Mouse (Mus musculus) hindbrain, embryonic 16.5 days (tissue): ENCODE data around the gene Cltc. TPM values are rescaled to one million over a fixed set of nuclear protein-coding genes. Genes with fewer than 3 reads are reported as not detected.
"Not testable (repeated sequence)": the region's sequence is repeated elsewhere in the genome, so short reads cannot be mapped to it uniquely, and the experiment has no call there.

Experiments used
- ATAC-seq: fragments of 200-750 bp; cut with Nextera tagmentation; 2 replicates; pipeline ENCODE4 v1.8.0; 2017; ENCODE audit warnings: moderate TSS enrichment, moderate library complexity
- H3K27ac ChIP-seq: fragments of 300-500 bp; sonication (generic); 2 replicates; pipeline ENCODE4 v1.5.1; 2014; ENCODE audit warnings: low read depth, mild to moderate bottlenecking, control low read depth, low read length, moderate library complexity
- H3K27me3 ChIP-seq: fragments of 300-500 bp; sonication (generic); replicated peaks from 2 replicates; pipeline ENCODE4 v1.6.1; 2014; ENCODE audit warnings: low read length; ENCODE audit not compliant: control insufficient read depth, insufficient read depth
- H3K36me3 ChIP-seq: fragments of 300-500 bp; sonication (generic); 2 replicates; pipeline ENCODE4 v1.6.1; 2014; ENCODE audit warnings: mild to moderate bottlenecking, low read length, moderate library complexity, mixed read lengths; ENCODE audit not compliant: control insufficient read depth, insufficient read depth
- H3K4me1 ChIP-seq: fragments of 300-500 bp; sonication (generic); 2 replicates; pipeline ENCODE4 v1.6.1; 2014; ENCODE audit warnings: low read depth, low read length; ENCODE audit not compliant: control insufficient read depth, insufficient read depth
- H3K4me2 ChIP-seq: fragments of 300-500 bp; sonication (generic); 2 replicates; pipeline ENCODE4 v1.6.1; 2014; ENCODE audit warnings: mild to moderate bottlenecking, low read length, control low read depth, moderate library complexity
- H3K4me3 ChIP-seq: fragments of 300-500 bp; sonication (generic); 2 replicates; pipeline ENCODE4 v1.5.1; 2014; ENCODE audit warnings: mild to moderate bottlenecking, low read length, control low read depth, moderate library complexity
- H3K9ac ChIP-seq: fragments of 300-500 bp; sonication (generic); 2 replicates; pipeline ENCODE4 v1.6.1; 2014; ENCODE audit warnings: low read depth, mild to moderate bottlenecking, control low read depth, low read length, moderate library complexity
- H3K9me3 ChIP-seq: fragments of 300-500 bp; sonication (generic); 2 replicates; pipeline ENCODE4 v1.6.1; 2014; ENCODE audit warnings: mild to moderate bottlenecking, low read length, moderate library complexity; ENCODE audit not compliant: control insufficient read depth
- WGBS: fragments of 180-500 bp; shearing (Covaris S2); extraction: QIAGEN DNeasy Blood & Tissue Kit; methylation state at CpG from one replicate; pipeline ENCODE4 v1.1.7; 2014; 5-methylcytosine and 5-hydroxymethylcytosine counted together
- polyA plus RNA-seq: library from polyadenylated mRNA; unstranded; fragments of >200 nt; fragmentation: Nextera tagmentation; extraction: Ambion mirVana; gene quantifications from 2 replicates; pipeline ENCODE4 v1.2.1, GENCODE M21; 2015

Gene Cltc
- 146 and 188 TPM in 2 replicates for polyA plus RNA-seq

DNA sequence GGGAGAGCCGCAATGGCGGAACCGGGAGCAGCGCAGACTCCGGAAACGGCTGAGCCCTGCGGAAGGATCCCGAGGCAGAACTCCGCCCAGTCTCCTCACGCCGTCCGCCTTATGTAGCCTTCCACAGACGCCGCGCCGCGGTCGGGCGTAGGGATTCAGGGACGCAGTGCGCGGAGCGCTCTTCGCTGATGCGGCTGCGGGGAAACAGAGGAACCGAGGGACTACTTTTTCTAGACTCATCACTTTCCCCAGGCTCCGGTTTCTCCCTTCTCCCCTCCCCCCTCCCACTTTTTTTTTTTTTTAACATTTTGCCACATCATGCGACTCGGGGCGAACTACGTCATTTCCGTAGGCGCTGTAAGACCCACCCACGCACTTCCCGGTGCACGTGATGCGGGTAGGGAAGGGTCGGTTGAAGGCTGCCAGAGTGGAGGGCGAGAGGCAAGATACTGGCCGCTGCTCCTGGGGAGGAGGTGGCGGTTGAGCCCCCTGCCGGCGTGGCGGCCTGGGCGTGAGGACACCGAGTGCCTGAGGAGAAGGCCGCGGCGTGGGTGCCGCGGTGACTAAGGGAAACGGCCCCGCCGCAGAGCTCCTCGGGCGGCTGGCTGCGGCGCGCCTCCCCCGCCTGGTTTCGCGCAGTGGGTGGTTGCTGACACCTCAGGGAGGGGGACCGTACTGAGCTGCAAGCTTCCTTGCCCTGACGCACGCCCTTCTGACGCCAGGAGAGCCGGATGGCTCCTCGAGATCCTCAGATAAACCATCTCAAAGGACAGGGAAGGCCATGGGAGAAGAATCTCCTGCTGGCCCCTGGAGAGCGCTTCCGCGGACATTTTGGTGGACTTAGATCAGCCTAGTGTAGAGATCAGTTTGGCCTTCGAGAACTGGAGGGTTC is at the start of gene Cltc:
Gene Cltc (minus strand): TSS at position 86 of the 892 bp plus-strand sequence.
- H3K36me3 ChIP-seq, result no peaks in the 10 kb centered on the region
- peak within 1 kb of the TSS; percentile 72 for H3K4me3 ChIP-seq
- no peaks in the 10 kb centered on the region for H3K9me3 ChIP-seq
- H3K4me2 ChIP-seq, result peak within 1 kb of the TSS; percentile 98
- under 1% methylated on average over 73 of the region's 73 CpGs for WGBS
- H3K4me1 ChIP-seq, result peaks cover 23% of the 10 kb centered on the region
- peak; percentile 96 for ATAC-seq
- H3K27me3 ChIP-seq, result no peaks in the 10 kb centered on the region
- H3K27ac ChIP-seq, result peak within 1 kb of the TSS; percentile 97
- H3K9ac ChIP-seq, result peak within 1 kb of the TSS; percentile 84

DNA sequence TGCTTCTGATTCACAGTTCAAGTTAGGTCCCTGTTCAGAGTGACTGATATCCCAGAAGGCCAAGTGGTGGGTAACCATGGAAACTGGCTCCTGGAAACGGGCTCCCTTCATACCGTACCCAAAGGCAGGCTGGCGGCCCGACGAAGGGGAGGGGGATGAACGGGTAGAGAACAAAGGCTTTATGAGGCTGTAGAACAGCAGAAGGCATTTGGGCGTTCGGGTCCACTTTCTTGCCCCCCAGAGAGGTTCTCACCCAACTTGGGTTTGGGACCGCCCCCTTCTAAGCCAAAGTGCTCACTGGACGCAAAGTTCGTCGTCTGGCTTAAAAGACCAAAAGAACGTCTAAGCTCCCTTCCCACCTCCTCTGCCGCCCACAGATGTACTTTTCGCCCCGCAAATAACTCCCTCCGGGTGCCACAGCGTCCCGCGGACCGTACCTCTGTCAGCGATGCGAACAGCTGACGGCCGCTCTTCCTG is 49.7 kb upstream of the Cltc start:
- peaks cover 6% of the 10 kb centered on the region for H3K4me1 ChIP-seq
- no peaks in the 10 kb centered on the region for H3K27me3 ChIP-seq
- peaks cover 6% of the 10 kb centered on the region for H3K36me3 ChIP-seq
- ATAC-seq, result peak; percentile 85
- H3K27ac ChIP-seq, result peak overlapping the region; percentile 79
- H3K4me3 ChIP-seq, result peak overlapping the region; percentile 89
- peak overlapping the region; percentile 72 for H3K9ac ChIP-seq
- no peaks in the 10 kb centered on the region for H3K9me3 ChIP-seq
- under 1% methylated on average over 25 of the region's 25 CpGs for WGBS
- H3K4me2 ChIP-seq, result peak overlapping the region; percentile 87

- Histone ChIP-seq H3K4me1 (no peaks in the 10 kb centered on the region), H3K36me3 (peaks cover 12% of the 10 kb centered on the region; the same call in 1 of the 2 replicates), H3K27me3 (no peaks in the 10 kb centered on the region), H3K27ac (no peak overlapping the region), H3K9ac (no peak overlapping the region), H3K9me3 (no peaks in the 10 kb centered on the region), H3K4me2 (no peak overlapping the region), H3K4me3 (no peak overlapping the region)
- no peak for ATAC-seq
- 90% methylated on average over 1 of the region's 1 CpGs for WGBS
Observed at GRCm38 (mm10) chr11:86794161-86794560, 36.8 kb upstream of the Cltc start.

GRCm38 (mm10) chr11:86787436-86787835 is 30.1 kb upstream of the Cltc start:
- not testable (repeated sequence) for H3K4me1 ChIP-seq, H3K9ac ChIP-seq, H3K4me2 ChIP-seq, H3K4me3 ChIP-seq, ATAC-seq, H3K9me3 ChIP-seq, H3K27me3 ChIP-seq, H3K27ac ChIP-seq
- peaks cover 22% of the 10 kb centered on the region for H3K36me3 ChIP-seq
- 96% methylated on average over 5 of the region's 5 CpGs for WGBS

GRCm38 (mm10) chr11:86785767-86786166 is 28.4 kb upstream of the Cltc start:
- no peak overlapping the region for H3K4me3 ChIP-seq
- WGBS, result 89% methylated on average over 2 of the region's 2 CpGs
- H3K4me1 ChIP-seq, result no peaks in the 10 kb centered on the region
- H3K36me3 ChIP-seq, result peaks cover 24% of the 10 kb centered on the region
- H3K27me3 ChIP-seq, result no peaks in the 10 kb centered on the region
- H3K27ac ChIP-seq, result no peak overlapping the region
- no peak overlapping the region for H3K9ac ChIP-seq
- H3K4me2 ChIP-seq, result no peak overlapping the region
- ATAC-seq, result no peak
- H3K9me3 ChIP-seq, result no peaks in the 10 kb centered on the region

DNA sequence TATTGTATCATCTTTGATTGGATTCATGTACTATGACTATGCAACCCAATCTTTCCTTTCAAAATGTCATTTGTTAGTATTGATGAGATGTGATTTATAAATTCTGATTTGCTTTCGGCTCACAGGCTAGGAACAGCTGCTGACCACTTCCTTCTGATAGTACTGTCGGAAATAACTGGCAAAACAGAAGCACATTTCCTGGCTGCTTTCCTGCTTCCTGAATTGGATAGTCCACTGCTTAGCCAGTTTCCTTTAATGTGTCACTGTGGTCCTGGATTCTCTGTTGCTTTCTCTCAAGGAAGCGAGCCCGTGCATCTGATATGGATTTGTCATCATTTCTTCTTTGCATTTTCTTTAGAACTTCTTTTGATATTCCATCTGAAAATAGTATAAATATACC is 12.5 kb upstream of the Cltc start:
- Histone ChIP-seq H3K4me1 (no peaks in the 10 kb centered on the region), H3K9me3 (no peaks in the 10 kb centered on the region), H3K27ac (no peak overlapping the region), H3K4me2 (no peak overlapping the region), H3K9ac (no peak overlapping the region), H3K27me3 (no peaks in the 10 kb centered on the region), H3K4me3 (no peak overlapping the region), H3K36me3 (peaks cover 8% of the 10 kb centered on the region; the same call in 1 of the 2 replicates)
- ATAC-seq, result no peak
- WGBS, result 88% methylated on average over 4 of the region's 4 CpGs

- H3K4me2 ChIP-seq, result no peak overlapping the region
- no peak for ATAC-seq
- H3K36me3 ChIP-seq, result no peaks in the 10 kb centered on the region; the same call in 1 of the 2 replicates
- WGBS, result 93% methylated on average over 2 of the region's 2 CpGs
- H3K4me1 ChIP-seq, result no peaks in the 10 kb centered on the region
- no peak overlapping the region for H3K4me3 ChIP-seq
- no peak overlapping the region for H3K27ac ChIP-seq
- no peak overlapping the region for H3K9ac ChIP-seq
- H3K27me3 ChIP-seq, result no peaks in the 10 kb centered on the region
- H3K9me3 ChIP-seq, result no peaks in the 10 kb centered on the region
Observed at GRCm38 (mm10) chr11:86764501-86764900, 7.1 kb upstream of the Cltc start.

GRCm38 (mm10) chr11:86763127-86763526 is 5.8 kb upstream of the Cltc start:
- WGBS, result 90% methylated on average over 11 of the region's 11 CpGs
- H3K4me2 ChIP-seq, H3K9ac ChIP-seq, H3K36me3 ChIP-seq, H3K27me3 ChIP-seq, H3K27ac ChIP-seq, ATAC-seq, H3K4me3 ChIP-seq, H3K9me3 ChIP-seq, H3K4me1 ChIP-seq: not testable (repeated sequence)

GRCm38 (mm10) chr11:86760357-86760756 is 3.0 kb upstream of the Cltc start:
- H3K4me3 ChIP-seq, result no peak overlapping the region
- peaks cover 12% of the 10 kb centered on the region for H3K4me1 ChIP-seq
- no peaks in the 10 kb centered on the region for H3K36me3 ChIP-seq
- ATAC-seq, result no peak
- H3K9ac ChIP-seq, result no peak overlapping the region
- H3K9me3 ChIP-seq, result no peaks in the 10 kb centered on the region
- no peaks in the 10 kb centered on the region for H3K27me3 ChIP-seq
- no peak overlapping the region for H3K4me2 ChIP-seq
- H3K27ac ChIP-seq, result no peak overlapping the region
